Mouse (Mus musculus) limb, embryonic 14.5 days (tissue): ENCODE results near the gene Mogs. TPM values are rescaled to one million over a fixed set of nuclear protein-coding genes. Genes with fewer than 3 reads are reported as not detected.

Source experiments
- ATAC-seq: fragments of 200-750 bp; cut with Nextera tagmentation; 2 replicates; pipeline ENCODE4 v1.8.0; 2017; ENCODE audit warnings: low read depth, moderate number of reproducible peaks, moderate TSS enrichment; ENCODE audit not compliant: low FRiP score
- DNase-seq: peaks from one replicate; pipeline ENCODE4 v3.0.0-alpha.2; 2015; ENCODE audit warnings: low spot score
- H3K27ac ChIP-seq: fragments of 300-500 bp; sonication (generic); replicated peaks from 2 replicates; pipeline ENCODE4 v1.5.1; 2014; ENCODE audit warnings: low read depth, mild to moderate bottlenecking, low read length, moderate library complexity, mixed read lengths
- H3K27me3 ChIP-seq: fragments of 300-500 bp; sonication (generic); 2 replicates; pipeline ENCODE4 v1.6.1; 2014; ENCODE audit warnings: low read length, mixed read lengths; ENCODE audit not compliant: control insufficient read depth, insufficient read depth
- H3K36me3 ChIP-seq: fragments of 300-500 bp; sonication (generic); 2 replicates; pipeline ENCODE4 v1.6.1; 2014; ENCODE audit warnings: mild to moderate bottlenecking, low read length, moderate library complexity, mixed read lengths; ENCODE audit not compliant: control insufficient read depth, insufficient read depth
- H3K4me1 ChIP-seq: fragments of 300-500 bp; sonication (generic); 2 replicates; pipeline ENCODE4 v1.6.1; 2014; ENCODE audit warnings: antibody characterized with exemption, low read length, mixed read lengths; ENCODE audit not compliant: control insufficient read depth, insufficient read depth
- H3K4me2 ChIP-seq: fragments of 300-500 bp; sonication (generic); replicated peaks from 2 replicates; pipeline ENCODE4 v1.6.1; 2014; ENCODE audit warnings: low read depth, mild to moderate bottlenecking, low read length, moderate library complexity; ENCODE audit not compliant: severe bottlenecking
- H3K4me3 ChIP-seq: fragments of 300-500 bp; sonication (generic); replicated peaks from 2 replicates; pipeline ENCODE4 v1.5.1; 2014; ENCODE audit warnings: low read length
- H3K9ac ChIP-seq: fragments of 300-500 bp; sonication (generic); 2 replicates; pipeline ENCODE4 v1.6.1; 2014; ENCODE audit warnings: mild to moderate bottlenecking, low read depth, low read length, moderate library complexity; ENCODE audit not compliant: severe bottlenecking
- H3K9me3 ChIP-seq: fragments of 300-500 bp; sonication (generic); 2 replicates; pipeline ENCODE4 v1.6.1; 2016; ENCODE audit warnings: low read length; ENCODE audit not compliant: control insufficient read depth
- POLR2A ChIP-seq: fragments of 200-500 bp; IDR thresholded peaks from 2 replicates; pipeline ENCODE4 v1.8.0; 2012; ENCODE audit warnings: inconsistent platforms, mild to moderate bottlenecking, moderate library complexity, borderline replicate concordance; ENCODE audit not compliant: insufficient read depth, insufficient read length; ENCODE audit errors: extremely low read depth
- WGBS: fragments of 180-500 bp; shearing (Covaris S2); extraction: QIAGEN DNeasy Blood & Tissue Kit; methylation state at CpG from one replicate; pipeline ENCODE4 v1.1.7; 2014; 5-methylcytosine and 5-hydroxymethylcytosine counted together
- microRNA counts: library from miRNA; unstranded; fragments of <30 nt; microRNA quantifications from one replicate; lab custom pipeline; 2016
- microRNA-seq: library from miRNA; unstranded; fragments of <30 nt; microRNA quantifications from one replicate; pipeline ENCODE4, GENCODE M21; 2016
- polyA plus RNA-seq, 2 experiments: library from polyadenylated mRNA; depleted of rRNA in 1 of 2; stranded (reverse) in 1 of 2; unstranded in 1 of 2; fragments of >200 nt; fragmentation: Nextera tagmentation in 1 of 2; extraction: Ambion mirVana in 1 of 2; gene quantifications; 2 replicates each; pipeline versions ENCODE4 v1.2.1 to v1.2.3; 2012 to 2014

The Mogs gene
- polyA plus RNA-seq, 2 experiments = 50.9 to 95.2 TPM

GRCm38 (mm10) chr6:83166243-83166630 lies 50.9 kb downstream of the Mogs start:
- TF ChIP-seq POLR2A = no peak
- Histone ChIP-seq H3K4me2 (peak overlapping the region; percentile 45), H3K4me3 (peak overlapping the region; percentile 73), H3K9ac (peak overlapping the region; percentile 78), H3K4me1 (peaks cover 22% of the 10 kb centered on the region), H3K9me3 (no peaks in the 10 kb centered on the region), H3K36me3 (peaks cover 6% of the 10 kb centered on the region; the same call in 1 of the 2 replicates), H3K27ac (peak overlapping the region; percentile 86; the same call in 1 of the 2 replicates), H3K27me3 (peaks cover 14% of the 10 kb centered on the region; the same call in 1 of the 2 replicates)
- under 1% methylated on average over 12 of the region's 12 CpGs for WGBS
- no peak for DNase-seq
- ATAC-seq = peak; percentile 1; the same call in 1 of the 2 replicates

MicroRNAs within 50 kb of the gene (microRNA counts, 519-probe panel; counts per million panel counts)
- microRNA mmu-miR-3470a+mmu-miR-3470b (lab: Ali Mortazavi, UCI) = 1,641 counts per million, percentile 13 among the panel's probes with 10 or more counts

Small RNAs within 50 kb of the gene (microRNA-seq; reads per million reads assigned to microRNA genes)
- not detected for gene Mir3470a

Other genes with a start within 250 kb of the Mogs start
- gene Sema4f, start 175.7 kb upstream of the Mogs start, polyA plus RNA-seq (2012; rRNA removed) = 3.2 and 3.9 TPM in 2 replicates
- 1.1 and 2.2 TPM in 2 replicates for gene Sema4f, start 175.7 kb upstream of the Mogs start, polyA plus RNA-seq (2014; fragmentation: Nextera tagmentation; extraction: Ambion mirVana)
- gene M1ap, start 168.6 kb upstream of the Mogs start, polyA plus RNA-seq (2012; rRNA removed) = 0.32 and 0.70 TPM in 2 replicates
- gene M1ap, start 168.6 kb upstream of the Mogs start, polyA plus RNA-seq (2014; fragmentation: Nextera tagmentation; extraction: Ambion mirVana) = 0.17 and 0.67 TPM in 2 replicates
- gene Dok1, start 82.0 kb upstream of the Mogs start, polyA plus RNA-seq (2012; rRNA removed) = 17.1 and 17.4 TPM in 2 replicates
- gene Dok1, start 82.0 kb upstream of the Mogs start, polyA plus RNA-seq (2014; fragmentation: Nextera tagmentation; extraction: Ambion mirVana) = 9.6 and 11.4 TPM in 2 replicates
- 55.6 and 58.6 TPM in 2 replicates for gene Loxl3, start 81.3 kb upstream of the Mogs start, polyA plus RNA-seq (2012; rRNA removed)
- 24.1 and 26.0 TPM in 2 replicates for gene Loxl3, start 81.3 kb upstream of the Mogs start, polyA plus RNA-seq (2014; fragmentation: Nextera tagmentation; extraction: Ambion mirVana)
- 331 and 427 TPM in 2 replicates for gene Aup1, start 61.0 kb upstream of the Mogs start, polyA plus RNA-seq (2012; rRNA removed)
- 131 and 136 TPM in 2 replicates for gene Aup1, start 61.0 kb upstream of the Mogs start, polyA plus RNA-seq (2014; fragmentation: Nextera tagmentation; extraction: Ambion mirVana)
- gene Htra2, start 60.2 kb upstream of the Mogs start, polyA plus RNA-seq (2012; rRNA removed) = 99.8 and 116 TPM in 2 replicates
- gene Htra2, start 60.2 kb upstream of the Mogs start, polyA plus RNA-seq (2014; fragmentation: Nextera tagmentation; extraction: Ambion mirVana) = 47.0 and 48.4 TPM in 2 replicates
- 1.9 and 2.5 TPM in 2 replicates for gene Dqx1, start 57.7 kb upstream of the Mogs start, polyA plus RNA-seq (2012; rRNA removed)
- 0.35 and 0.37 TPM in 2 replicates for gene Dqx1, start 57.7 kb upstream of the Mogs start, polyA plus RNA-seq (2014; fragmentation: Nextera tagmentation; extraction: Ambion mirVana)
- gene Tlx2, start 45.2 kb upstream of the Mogs start, polyA plus RNA-seq (2012; rRNA removed) = 0.08 TPM in 1 of 2 replicates, not detected in the other
- not detected in 2 replicates for gene Tlx2, start 45.2 kb upstream of the Mogs start, polyA plus RNA-seq (2014; fragmentation: Nextera tagmentation; extraction: Ambion mirVana)
- gene Pcgf1, start 37.6 kb upstream of the Mogs start, polyA plus RNA-seq (2012; rRNA removed) = 41.8 and 49.8 TPM in 2 replicates
- gene Pcgf1, start 37.6 kb upstream of the Mogs start, polyA plus RNA-seq (2014; fragmentation: Nextera tagmentation; extraction: Ambion mirVana) = 28.2 and 35.5 TPM in 2 replicates
- gene Lbx2, start 29.1 kb upstream of the Mogs start, polyA plus RNA-seq (2012; rRNA removed) = 0.54 and 1.2 TPM in 2 replicates
- 0.52 and 0.87 TPM in 2 replicates for gene Lbx2, start 29.1 kb upstream of the Mogs start, polyA plus RNA-seq (2014; fragmentation: Nextera tagmentation; extraction: Ambion mirVana)
- gene Ccdc142, start 13.9 kb upstream of the Mogs start, polyA plus RNA-seq (2012; rRNA removed) = 5.2 and 8.7 TPM in 2 replicates
- 2.7 and 3.0 TPM in 2 replicates for gene Ccdc142, start 13.9 kb upstream of the Mogs start, polyA plus RNA-seq (2014; fragmentation: Nextera tagmentation; extraction: Ambion mirVana)
- 7.0 and 7.7 TPM in 2 replicates for gene Gm42688, start 13.9 kb upstream of the Mogs start, polyA plus RNA-seq (2012; rRNA removed)
- gene Gm42688, start 13.9 kb upstream of the Mogs start, polyA plus RNA-seq (2014; fragmentation: Nextera tagmentation; extraction: Ambion mirVana) = 2.5 and 4.5 TPM in 2 replicates
- 101 and 112 TPM in 2 replicates for gene Mrpl53, start 6.5 kb upstream of the Mogs start, polyA plus RNA-seq (2012; rRNA removed)
- gene Mrpl53, start 6.5 kb upstream of the Mogs start, polyA plus RNA-seq (2014; fragmentation: Nextera tagmentation; extraction: Ambion mirVana) = 124 and 125 TPM in 2 replicates
- gene Wbp1, start 6.1 kb downstream of the Mogs start, polyA plus RNA-seq (2012; rRNA removed) = 191 and 267 TPM in 2 replicates
- 83.0 and 104 TPM in 2 replicates for gene Wbp1, start 6.1 kb downstream of the Mogs start, polyA plus RNA-seq (2014; fragmentation: Nextera tagmentation; extraction: Ambion mirVana)
- gene Ino80b, start 9.9 kb downstream of the Mogs start, polyA plus RNA-seq (2012; rRNA removed) = 35.9 and 36.8 TPM in 2 replicates
- 14.7 and 14.9 TPM in 2 replicates for gene Ino80b, start 9.9 kb downstream of the Mogs start, polyA plus RNA-seq (2014; fragmentation: Nextera tagmentation; extraction: Ambion mirVana)
- 151 and 218 TPM in 2 replicates for gene Rtkn, start 20.0 kb downstream of the Mogs start, polyA plus RNA-seq (2012; rRNA removed)
- gene Rtkn, start 20.0 kb downstream of the Mogs start, polyA plus RNA-seq (2014; fragmentation: Nextera tagmentation; extraction: Ambion mirVana) = 40.7 and 46.2 TPM in 2 replicates
- 13.1 and 17.9 TPM in 2 replicates for gene Wdr54, start 40.9 kb downstream of the Mogs start, polyA plus RNA-seq (2012; rRNA removed)
- 5.5 and 7.3 TPM in 2 replicates for gene Wdr54, start 40.9 kb downstream of the Mogs start, polyA plus RNA-seq (2014; fragmentation: Nextera tagmentation; extraction: Ambion mirVana)
- 0.21 and 0.26 TPM in 2 replicates for gene 1700003E16Rik, start 40.9 kb downstream of the Mogs start, polyA plus RNA-seq (2012; rRNA removed)
- gene 1700003E16Rik, start 40.9 kb downstream of the Mogs start, polyA plus RNA-seq (2014; fragmentation: Nextera tagmentation; extraction: Ambion mirVana) = 1.7 and 1.9 TPM in 2 replicates
- gene Dctn1, start 50.4 kb downstream of the Mogs start, polyA plus RNA-seq (2012; rRNA removed) = 128 and 140 TPM in 2 replicates
- 82.0 and 89.0 TPM in 2 replicates for gene Dctn1, start 50.4 kb downstream of the Mogs start, polyA plus RNA-seq (2014; fragmentation: Nextera tagmentation; extraction: Ambion mirVana)
- gene Slc4a5, start 104.3 kb downstream of the Mogs start, polyA plus RNA-seq (2012; rRNA removed) = 0.13 and 0.18 TPM in 2 replicates
- 0.25 TPM in 1 of 2 replicates, not detected in the other for gene Slc4a5, start 104.3 kb downstream of the Mogs start, polyA plus RNA-seq (2014; fragmentation: Nextera tagmentation; extraction: Ambion mirVana)
- gene Mthfd2, start 210.4 kb downstream of the Mogs start, polyA plus RNA-seq (2012; rRNA removed) = 26.3 and 27.3 TPM in 2 replicates
- 35.3 and 38.5 TPM in 2 replicates for gene Mthfd2, start 210.4 kb downstream of the Mogs start, polyA plus RNA-seq (2014; fragmentation: Nextera tagmentation; extraction: Ambion mirVana)
- 50.4 and 52.3 TPM in 2 replicates for gene Mob1a, start 210.5 kb downstream of the Mogs start, polyA plus RNA-seq (2012; rRNA removed)
- 75.8 and 77.9 TPM in 2 replicates for gene Mob1a, start 210.5 kb downstream of the Mogs start, polyA plus RNA-seq (2014; fragmentation: Nextera tagmentation; extraction: Ambion mirVana)
- gene Bola3, start 233.7 kb downstream of the Mogs start, polyA plus RNA-seq (2012; rRNA removed) = 26.7 and 55.1 TPM in 2 replicates
- gene Bola3, start 233.7 kb downstream of the Mogs start, polyA plus RNA-seq (2014; fragmentation: Nextera tagmentation; extraction: Ambion mirVana) = 116 and 129 TPM in 2 replicates